Mouse (Mus musculus) liver, embryonic 15.5 days (tissue): ENCODE results near the gene Armc12. TPM values are rescaled to one million over a fixed set of nuclear protein-coding genes. Genes with fewer than 3 reads are reported as not detected.

Experiments
- ATAC-seq: fragments of 200-750 bp; cut with Nextera tagmentation; 2 replicates; pipeline ENCODE4 v1.8.0; 2017; ENCODE audit warnings: moderate number of reproducible peaks, mild to moderate bottlenecking, moderate library complexity; ENCODE audit not compliant: insufficient read depth
- H3K27ac ChIP-seq: fragments of 300-500 bp; sonication (generic); replicated peaks from 2 replicates; pipeline ENCODE4 v1.5.1; 2015; ENCODE audit warnings: mild to moderate bottlenecking, inconsistent platforms
- H3K27me3 ChIP-seq: fragments of 300-500 bp; sonication (generic); 2 replicates; pipeline ENCODE4 v1.6.1; 2015; ENCODE audit warnings: mild to moderate bottlenecking, inconsistent platforms
- H3K36me3 ChIP-seq: fragments of 300-500 bp; sonication (generic); replicated peaks from 2 replicates; pipeline ENCODE4 v1.6.1; 2015; ENCODE audit warnings: moderate library complexity, mild to moderate bottlenecking, inconsistent platforms
- H3K4me1 ChIP-seq: fragments of 300-500 bp; sonication (generic); replicated peaks from 2 replicates; pipeline ENCODE4 v1.6.1; 2015; ENCODE audit warnings: inconsistent platforms
- H3K4me2 ChIP-seq: fragments of 300-500 bp; sonication (generic); 2 replicates; pipeline ENCODE4 v1.6.1; 2015; ENCODE audit warnings: moderate library complexity, mild to moderate bottlenecking, inconsistent platforms
- H3K4me3 ChIP-seq: fragments of 300-500 bp; sonication (generic); replicated peaks from 2 replicates; pipeline ENCODE4 v1.5.1; 2015; ENCODE audit warnings: mild to moderate bottlenecking, inconsistent platforms
- H3K9ac ChIP-seq: fragments of 300-500 bp; sonication (generic); 2 replicates; pipeline ENCODE4 v1.6.1; 2015; ENCODE audit warnings: moderate library complexity, mild to moderate bottlenecking, inconsistent platforms
- H3K9me3 ChIP-seq: fragments of 300-500 bp; sonication (generic); replicated peaks from 2 replicates; pipeline ENCODE4 v1.6.1; 2016; ENCODE audit warnings: inconsistent platforms
- WGBS: fragments of 180-500 bp; shearing (Covaris S2); methylation state at CpG from one replicate; pipeline ENCODE4 v1.1.7; 2015; ENCODE audit warnings: mixed read lengths; ENCODE audit not compliant: insufficient replicate concordance; 5-methylcytosine and 5-hydroxymethylcytosine counted together
- polyA plus RNA-seq: library from polyadenylated mRNA; unstranded; fragments of >200 nt; fragmentation: Nextera tagmentation; extraction: Ambion mirVana; gene quantifications from 2 replicates; pipeline ENCODE4 v1.2.1, GENCODE M21; 2015

Gene Armc12
- polyA plus RNA-seq: not detected in 2 replicates

- Histone ChIP-seq H3K27ac (no peak within 1 kb of the TSS), H3K9ac (no peak within 1 kb of the TSS), H3K27me3 (0 out of 2 replicates have a peak, but pooled peaks cover 5% of the 10 kb centered on the region), H3K4me3 (no peak within 1 kb of the TSS), H3K9me3 (no peaks in the 10 kb centered on the region), H3K36me3 (no peaks in the 10 kb centered on the region), H3K4me2 (no peak within 1 kb of the TSS), H3K4me1 (peaks cover 19% of the 10 kb centered on the region)
- no peak for ATAC-seq
- 70% methylated on average over 6 of the region's 6 CpGs for WGBS
Measured at GRCm38 (mm10) chr17:28530506-28530905, at the start of gene Armc12. TSS of gene Armc12 (plus strand) at chr17:28530806.

- H3K36me3 ChIP-seq: peaks cover 4% of the 10 kb centered on the region; the same call in 1 of the 2 replicates
- 6% methylated on average over 30 of the region's 30 CpGs for WGBS
- 0 out of 2 replicates have a peak, but pooled peaks have one; percentile 3 for ATAC-seq
- H3K9ac ChIP-seq: peak overlapping the region; percentile 72
- H3K27me3 ChIP-seq: peaks cover 20% of the 10 kb centered on the region
- peak overlapping the region; percentile 84; the same call in 1 of the 2 replicates for H3K27ac ChIP-seq
- H3K4me2 ChIP-seq: peak overlapping the region; percentile 91
- H3K9me3 ChIP-seq: no peaks in the 10 kb centered on the region
- H3K4me3 ChIP-seq: peak overlapping the region; percentile 76
- H3K4me1 ChIP-seq: peaks cover 22% of the 10 kb centered on the region
Measured at GRCm38 (mm10) chr17:28484704-28485445, 45.7 kb upstream of the Armc12 start.

GRCm38 (mm10) chr17:28485446-28485948 is 45.1 kb upstream of the Armc12 start:
- peak overlapping the region; percentile 84 for H3K27ac ChIP-seq
- H3K4me1 ChIP-seq: peaks cover 22% of the 10 kb centered on the region
- ATAC-seq: peak; percentile 33
- 0% methylated on average over 69 of the region's 77 CpGs for WGBS
- H3K27me3 ChIP-seq: peaks cover 20% of the 10 kb centered on the region
- H3K36me3 ChIP-seq: peaks cover 4% of the 10 kb centered on the region; the same call in 1 of the 2 replicates
- H3K4me2 ChIP-seq: peak overlapping the region; percentile 91
- H3K9me3 ChIP-seq: no peaks in the 10 kb centered on the region
- H3K9ac ChIP-seq: peak overlapping the region; percentile 72
- peak overlapping the region; percentile 76 for H3K4me3 ChIP-seq

- peak; percentile 96 for ATAC-seq
Measured at GRCm38 (mm10) chr17:28485977-28486400, 44.6 kb upstream of the Armc12 start.

GRCm38 (mm10) chr17:28486720-28487119 is 43.9 kb upstream of the Armc12 start:
- H3K36me3 ChIP-seq: no peaks in the 10 kb centered on the region

More at GRCm38 (mm10) chr17:28485977-28486400, 44.6 kb upstream of the Armc12 start:
- peaks cover 4% of the 10 kb centered on the region; the same call in 1 of the 2 replicates for H3K36me3 ChIP-seq
- H3K4me2 ChIP-seq: peak overlapping the region; percentile 91
- peaks cover 20% of the 10 kb centered on the region for H3K27me3 ChIP-seq
- under 1% methylated on average over 49 of the region's 58 CpGs for WGBS
- H3K4me3 ChIP-seq: peak overlapping the region; percentile 76
- no peaks in the 10 kb centered on the region for H3K9me3 ChIP-seq
- H3K9ac ChIP-seq: peak overlapping the region; percentile 72
- peak overlapping the region; percentile 84 for H3K27ac ChIP-seq
- peaks cover 22% of the 10 kb centered on the region for H3K4me1 ChIP-seq

GRCm38 (mm10) chr17:28487584-28488257 is 42.9 kb upstream of the Armc12 start:
- Histone ChIP-seq H3K9me3 (no peaks in the 10 kb centered on the region), H3K36me3 (no peaks in the 10 kb centered on the region), H3K4me3 (no peak overlapping the region), H3K27ac (no peak overlapping the region), H3K9ac (no peak overlapping the region), H3K27me3 (peaks cover 20% of the 10 kb centered on the region), H3K4me2 (no peak overlapping the region), H3K4me1 (peaks cover 21% of the 10 kb centered on the region)
- no peak for ATAC-seq
- 82% methylated on average over 18 of the region's 18 CpGs for WGBS

More at GRCm38 (mm10) chr17:28486720-28487119, 43.9 kb upstream of the Armc12 start:
- 61% methylated on average over 6 of the region's 6 CpGs for WGBS
- Histone ChIP-seq H3K4me2 (0 out of 2 replicates have a peak overlapping the region, but pooled peaks have one; percentile 91), H3K27ac (no peak overlapping the region), H3K27me3 (peaks cover 20% of the 10 kb centered on the region), H3K9me3 (no peaks in the 10 kb centered on the region), H3K4me1 (peaks cover 22% of the 10 kb centered on the region), H3K4me3 (no peak overlapping the region), H3K9ac (no peak overlapping the region)
- no peak for ATAC-seq

- no peak overlapping the region for H3K4me3 ChIP-seq
- H3K36me3 ChIP-seq: no peaks in the 10 kb centered on the region
- H3K27me3 ChIP-seq: peaks cover 20% of the 10 kb centered on the region
- no peaks in the 10 kb centered on the region for H3K9me3 ChIP-seq
- no peak overlapping the region for H3K27ac ChIP-seq
- H3K9ac ChIP-seq: no peak overlapping the region
- WGBS: 39% methylated on average over 7 of the region's 7 CpGs
- peaks cover 20% of the 10 kb centered on the region for H3K4me1 ChIP-seq
- H3K4me2 ChIP-seq: no peak overlapping the region
- ATAC-seq: no peak
Measured at GRCm38 (mm10) chr17:28488258-28489013, 42.2 kb upstream of the Armc12 start.

- no peak for ATAC-seq
- H3K4me1 ChIP-seq: peaks cover 4% of the 10 kb centered on the region
- H3K27ac ChIP-seq: no peak overlapping the region
- no peak overlapping the region for H3K4me3 ChIP-seq
- 76% methylated on average over 14 of the region's 14 CpGs for WGBS
- H3K36me3 ChIP-seq: no peaks in the 10 kb centered on the region
- peaks cover 1% of the 10 kb centered on the region; the same call in 1 of the 2 replicates for H3K27me3 ChIP-seq
- H3K9me3 ChIP-seq: no peaks in the 10 kb centered on the region
- no peak overlapping the region for H3K9ac ChIP-seq
- no peak overlapping the region for H3K4me2 ChIP-seq
Measured at GRCm38 (mm10) chr17:28491035-28491770, 39.4 kb upstream of the Armc12 start.

GRCm38 (mm10) chr17:28495832-28496231 is 34.8 kb upstream of the Armc12 start:
- H3K27ac ChIP-seq: no peak overlapping the region
- H3K4me2 ChIP-seq: no peak overlapping the region
- H3K4me3 ChIP-seq: no peak overlapping the region
- H3K36me3 ChIP-seq: no peaks in the 10 kb centered on the region
- no peaks in the 10 kb centered on the region for H3K27me3 ChIP-seq
- no peaks in the 10 kb centered on the region for H3K4me1 ChIP-seq
- H3K9ac ChIP-seq: no peak overlapping the region
- 69% methylated on average over 8 of the region's 8 CpGs for WGBS
- H3K9me3 ChIP-seq: no peaks in the 10 kb centered on the region
- no peak for ATAC-seq

- Histone ChIP-seq H3K36me3 (no peaks in the 10 kb centered on the region), H3K27ac (no peak overlapping the region)
- WGBS: 62% methylated on average over 2 of the region's 2 CpGs
Measured at GRCm38 (mm10) chr17:28499190-28499589, 31.4 kb upstream of the Armc12 start.

More at GRCm38 (mm10) chr17:28499190-28499589, 31.4 kb upstream of the Armc12 start:
- Histone ChIP-seq H3K27me3 (no peaks in the 10 kb centered on the region), H3K9ac (no peak overlapping the region), H3K4me3 (no peak overlapping the region), H3K4me2 (no peak overlapping the region), H3K4me1 (no peaks in the 10 kb centered on the region), H3K9me3 (no peaks in the 10 kb centered on the region)
- ATAC-seq: no peak
